Mouse (Mus musculus): ENCODE measurements at regions not wholly inside any gene's neighbourhood (a gene's known extent, or its start where the extent isn't known, plus 50 kb on each side); places are given as distances from the start of the nearest gene placed in this dataset.

DNA sequence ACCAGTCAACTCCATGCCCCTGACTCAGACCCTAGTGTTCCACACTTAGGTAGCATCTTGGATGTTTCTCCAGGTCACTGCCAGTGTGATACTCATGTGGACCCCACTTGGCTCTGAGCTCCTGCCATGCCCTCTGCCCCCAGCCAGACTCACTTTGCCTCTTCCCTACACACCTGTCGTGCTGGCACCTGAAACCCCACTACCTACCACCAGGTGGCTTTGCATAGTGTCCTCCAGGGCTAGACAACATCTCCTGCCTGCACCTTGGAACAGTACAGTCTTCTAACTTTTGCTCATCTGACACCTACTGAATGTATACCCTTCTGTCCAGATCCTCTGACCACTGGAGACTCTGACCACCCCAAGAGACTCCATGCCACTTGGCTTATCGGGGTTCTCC is 80.6 kb downstream of the Fam53a start:
- no peak for DNase-seq (ENCODE audit: low spot score)

DNA sequence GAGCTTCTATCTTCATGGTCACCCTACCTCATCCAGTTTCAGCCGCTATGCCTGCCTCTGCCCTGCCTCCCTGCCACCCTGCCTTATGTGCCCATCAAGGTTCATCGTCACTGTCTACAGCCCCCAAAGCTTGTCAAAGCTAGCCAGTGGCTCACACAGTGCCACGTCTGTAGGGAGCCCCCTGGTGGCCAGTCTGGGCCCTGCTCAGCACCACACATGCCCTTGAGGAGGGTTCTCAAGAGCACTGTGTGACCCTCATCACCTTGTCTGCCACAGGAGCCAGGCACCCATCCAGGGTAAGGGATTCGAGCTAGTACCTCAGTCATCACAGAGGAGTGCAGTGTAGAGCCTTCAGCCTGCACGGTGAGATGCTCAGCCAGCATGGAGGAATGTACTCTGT is 86.1 kb downstream of the Fam53a start:
- DNase-seq (ENCODE audit: low spot score): no peak

DNA sequence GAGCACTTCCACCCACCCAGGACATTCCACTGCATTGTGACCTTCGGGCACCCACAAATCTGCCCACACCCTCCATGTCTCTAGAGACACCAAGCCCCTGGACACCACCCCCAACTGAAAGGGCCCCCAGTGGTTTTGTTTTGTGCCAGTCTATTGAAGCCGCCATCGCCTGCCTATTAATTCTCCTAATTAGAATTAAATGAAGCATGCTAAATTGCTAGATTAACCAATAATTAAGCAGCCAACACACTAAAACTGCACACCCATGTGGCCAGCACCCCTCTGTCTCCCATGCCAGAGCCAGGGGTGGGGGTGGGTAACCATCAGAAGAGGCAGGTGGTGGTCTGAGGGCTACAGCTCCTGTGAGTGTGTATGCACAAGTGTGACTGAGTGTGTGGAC is 86.8 kb downstream of the Fam53a start:
- DNase-seq (ENCODE audit: low spot score): no peak

DNA sequence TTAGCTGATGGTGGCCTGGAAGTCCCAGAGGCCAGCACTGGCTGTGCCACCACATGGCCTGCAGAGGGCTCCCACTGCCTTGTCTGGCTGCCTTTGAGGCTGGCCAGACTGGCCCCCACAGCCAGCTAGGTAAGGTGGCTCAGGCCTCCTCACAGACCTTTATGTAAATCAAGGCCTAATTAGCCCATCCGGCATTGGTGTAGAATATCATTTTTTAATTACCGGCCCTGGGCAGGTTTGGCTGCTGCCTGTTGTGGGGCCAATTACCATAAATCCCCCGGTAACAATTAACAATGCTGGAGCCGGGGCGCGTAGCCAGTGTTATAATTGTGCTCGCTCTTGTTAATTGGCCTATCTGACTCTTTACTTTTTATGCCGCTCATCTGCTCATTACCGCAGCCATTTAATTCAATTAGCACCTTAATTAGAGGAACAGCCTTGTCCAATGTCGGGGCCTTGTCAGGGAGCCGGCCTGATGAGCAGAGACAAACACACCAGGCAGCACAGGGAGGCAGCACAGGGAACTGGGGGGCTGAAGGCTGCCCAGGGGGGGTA is 87.4 kb downstream of the Fam53a start:
- DNase-seq (ENCODE audit: low spot score): no peak

DNA sequence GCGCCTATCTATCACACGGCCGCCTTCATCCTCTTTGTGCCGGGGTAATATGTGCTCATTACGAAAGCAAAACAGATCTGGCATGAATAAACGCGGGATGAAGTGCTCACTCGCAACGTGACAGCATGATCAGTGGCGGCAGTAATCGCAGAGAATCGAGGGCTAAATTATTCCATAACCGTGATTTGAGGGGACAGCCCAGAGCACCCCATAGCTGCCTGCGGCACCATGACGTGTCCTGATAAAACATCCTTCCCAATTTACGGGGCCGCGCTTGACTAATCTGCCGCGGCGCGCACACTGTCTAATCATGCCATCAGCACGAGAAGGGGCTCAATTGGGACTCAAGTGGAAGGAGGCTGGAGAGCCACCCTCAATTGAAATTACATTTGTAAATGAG is 89.2 kb downstream of the Fam53a start:
- DNase-seq (ENCODE audit: low spot score): no peak

DNA sequence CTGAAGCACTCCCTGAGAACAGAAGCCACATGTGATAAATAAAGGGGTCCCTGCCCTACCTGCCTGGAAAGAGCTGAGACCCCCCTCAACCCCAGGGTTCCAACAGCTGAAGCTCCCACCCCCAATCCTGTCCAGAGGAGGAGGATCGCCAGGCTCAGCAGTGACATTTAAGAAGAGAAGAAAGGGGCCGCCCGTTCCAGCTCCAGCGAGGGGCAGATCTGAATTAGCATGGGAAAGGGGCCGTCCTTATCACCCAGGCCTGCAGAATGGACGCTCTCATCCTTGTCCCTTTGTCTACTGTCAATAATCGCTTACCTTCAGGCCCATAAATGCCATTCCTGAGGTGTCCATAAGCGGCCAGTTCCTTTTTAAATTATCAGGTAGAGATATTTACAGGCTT is 92.0 kb downstream of the Fam53a start:
- no peak for DNase-seq (ENCODE audit: low spot score)

DNA sequence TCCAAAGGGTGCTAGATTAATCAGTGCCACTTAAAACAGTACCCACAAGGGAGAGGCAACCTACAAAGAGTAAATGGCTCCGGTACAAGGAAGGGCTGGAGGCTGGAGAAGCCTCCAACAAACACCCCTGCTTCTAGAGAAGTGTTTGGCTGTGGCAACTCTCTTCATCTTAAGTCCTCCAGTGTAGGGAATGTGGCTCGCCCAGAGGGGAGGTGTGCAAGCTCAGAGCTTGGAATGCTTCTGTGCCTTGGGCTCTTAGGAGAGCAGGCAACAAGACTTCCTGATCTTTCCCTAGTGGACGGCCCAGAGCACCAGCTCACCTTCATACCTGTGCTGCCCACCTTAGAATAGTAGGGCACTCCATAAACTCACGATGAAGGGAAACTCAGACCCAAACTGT is 92.4 kb downstream of the Fam53a start:
- DNase-seq (ENCODE audit: low spot score): no peak

DNA sequence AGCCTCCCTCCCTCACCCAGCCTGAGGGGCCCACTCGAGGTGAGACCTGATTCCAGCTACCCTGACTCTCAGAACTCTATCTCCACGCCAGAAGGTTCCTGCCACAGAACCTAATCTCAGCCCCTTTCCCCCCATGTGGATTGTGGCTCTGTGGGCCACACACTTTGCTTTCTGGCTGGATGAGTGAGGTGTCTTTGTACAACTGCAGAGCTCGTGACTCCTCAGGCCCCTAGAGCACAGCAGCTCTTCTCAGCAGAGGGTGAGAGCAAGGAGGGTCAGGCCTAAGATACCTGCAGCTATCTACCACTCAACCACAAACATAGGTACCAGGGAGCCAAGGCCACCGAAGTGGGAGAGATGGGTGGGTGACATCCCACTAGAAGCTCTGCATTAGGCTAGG is 93.2 kb downstream of the Fam53a start:
- no peak for DNase-seq (ENCODE audit: low spot score)

DNA sequence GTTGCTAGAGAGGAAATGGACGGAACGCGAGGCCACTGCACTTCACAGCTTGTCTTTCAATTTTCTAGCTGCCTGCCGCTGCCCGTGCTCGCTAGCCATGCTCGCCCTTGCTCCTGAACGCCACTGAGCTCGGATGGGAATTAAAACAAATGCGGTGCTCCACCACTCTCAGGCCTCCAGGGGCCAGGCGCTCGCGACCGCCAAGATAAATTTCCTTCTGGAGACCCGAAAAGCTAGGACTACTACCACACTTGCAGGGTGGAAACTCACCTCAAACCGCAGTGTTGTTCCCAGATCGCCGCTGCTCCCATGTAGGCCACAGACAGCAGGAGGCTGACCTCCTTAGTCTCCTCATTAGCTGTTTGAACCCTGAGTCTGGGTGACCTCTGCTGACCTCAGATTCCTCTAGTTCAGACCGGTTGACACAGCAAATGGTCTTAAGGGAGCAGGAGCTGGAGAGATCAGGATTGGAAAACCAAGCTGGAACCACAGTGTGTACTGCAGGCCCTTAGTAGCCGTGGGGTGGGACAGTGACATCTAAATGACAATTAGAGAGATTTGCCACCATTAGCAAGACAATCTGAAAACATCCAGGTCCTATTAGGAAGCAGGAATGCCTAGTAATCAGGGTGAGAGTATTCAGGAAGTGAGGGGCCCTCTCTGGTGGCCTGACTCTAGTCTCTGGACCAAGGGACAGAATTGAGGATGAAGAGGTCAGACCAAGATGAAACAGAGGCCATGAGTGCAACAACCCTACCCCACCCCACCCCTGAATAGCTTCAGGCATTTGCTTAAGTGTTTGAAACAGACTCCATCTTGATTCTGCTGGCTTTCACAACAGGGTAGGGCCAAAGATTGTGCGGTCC is 94.1 kb downstream of the Fam53a start:
- DNase-seq (ENCODE audit: low spot score): no peak

DNA sequence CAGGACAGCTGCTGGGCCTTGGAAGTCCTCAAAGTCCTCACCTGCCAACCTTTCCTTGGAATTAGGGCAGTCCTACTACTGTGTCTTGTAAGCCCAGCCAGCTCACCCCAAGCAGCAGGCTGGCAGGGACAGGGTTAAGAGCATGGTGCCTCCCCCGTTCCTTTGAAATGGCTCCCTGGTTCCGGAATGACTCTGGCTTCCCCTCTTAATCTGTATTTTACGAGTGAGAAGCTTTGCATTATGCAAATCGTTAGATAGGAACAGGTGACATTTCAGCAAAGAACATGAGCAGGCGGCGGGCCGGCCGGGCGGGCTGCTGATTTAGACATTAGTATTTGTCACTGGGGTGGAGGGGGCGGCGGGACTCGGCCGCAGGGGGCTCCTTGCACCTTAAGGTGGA is 95.1 kb downstream of the Fam53a start:
- DNase-seq (ENCODE audit: low spot score): no peak

DNA sequence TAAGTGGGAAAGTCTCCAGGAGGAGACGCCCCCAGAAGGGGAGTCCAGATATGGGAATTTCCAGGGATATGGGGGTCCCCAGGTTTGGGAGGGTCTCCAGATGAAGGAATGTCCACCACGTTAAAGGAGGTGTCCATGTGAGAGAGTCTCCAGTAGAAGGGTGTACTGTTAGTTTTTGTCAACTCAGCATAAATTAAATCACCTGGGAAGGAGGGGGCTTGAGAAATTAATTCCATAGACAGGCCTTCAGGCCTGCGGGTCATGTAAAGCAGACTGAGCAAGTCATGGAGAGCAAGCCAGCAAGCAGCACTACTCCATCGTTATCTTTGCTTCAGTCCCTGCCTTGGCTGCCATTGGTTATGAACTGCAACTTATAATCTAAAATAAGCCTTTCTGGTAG is 96.2 kb downstream of the Fam53a start:
- no peak for DNase-seq (ENCODE audit: low spot score)

DNA sequence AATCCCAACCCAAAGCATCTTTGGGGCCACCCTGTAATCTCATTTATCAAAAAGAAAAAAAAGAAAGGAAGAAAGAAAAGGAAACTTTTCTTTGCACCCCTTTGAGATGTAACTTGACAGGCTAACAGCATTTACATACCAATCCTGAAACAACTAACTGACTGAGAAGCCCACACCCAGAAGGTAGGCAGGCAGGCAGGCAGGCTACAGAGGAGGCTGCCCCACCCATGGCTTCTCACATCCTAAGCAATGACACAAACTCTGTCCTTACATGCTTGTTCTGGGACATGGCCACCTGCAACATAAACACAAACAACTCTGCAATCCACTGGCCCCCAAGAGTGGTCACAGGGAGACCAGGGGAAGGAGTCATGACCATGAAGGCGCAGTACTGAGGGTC is 97.5 kb upstream of the Nkx1-1 start:
- DNase-seq (ENCODE audit: low spot score): no peak

DNA sequence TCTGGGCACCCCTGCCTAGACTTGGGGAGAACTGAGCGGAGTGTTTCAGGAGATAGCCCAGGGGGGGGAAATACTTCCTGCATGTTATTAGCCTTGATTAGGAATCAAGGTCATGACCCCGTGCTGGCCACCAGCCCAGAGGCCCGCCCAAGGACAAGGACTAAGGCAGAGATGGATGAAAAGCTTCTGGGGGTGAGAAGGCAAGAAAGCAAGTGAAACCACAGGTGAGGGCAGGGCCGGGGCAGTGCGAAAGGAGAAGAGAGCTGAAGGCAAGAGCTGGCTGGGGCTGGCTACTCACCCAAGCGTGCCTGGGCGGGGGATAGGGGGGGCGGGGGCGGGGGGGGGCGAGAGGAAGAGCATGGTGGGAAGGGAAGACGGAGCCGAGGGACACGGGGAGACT is 96.0 kb upstream of the Nkx1-1 start:
- no peak for DNase-seq (ENCODE audit: low spot score)

DNA sequence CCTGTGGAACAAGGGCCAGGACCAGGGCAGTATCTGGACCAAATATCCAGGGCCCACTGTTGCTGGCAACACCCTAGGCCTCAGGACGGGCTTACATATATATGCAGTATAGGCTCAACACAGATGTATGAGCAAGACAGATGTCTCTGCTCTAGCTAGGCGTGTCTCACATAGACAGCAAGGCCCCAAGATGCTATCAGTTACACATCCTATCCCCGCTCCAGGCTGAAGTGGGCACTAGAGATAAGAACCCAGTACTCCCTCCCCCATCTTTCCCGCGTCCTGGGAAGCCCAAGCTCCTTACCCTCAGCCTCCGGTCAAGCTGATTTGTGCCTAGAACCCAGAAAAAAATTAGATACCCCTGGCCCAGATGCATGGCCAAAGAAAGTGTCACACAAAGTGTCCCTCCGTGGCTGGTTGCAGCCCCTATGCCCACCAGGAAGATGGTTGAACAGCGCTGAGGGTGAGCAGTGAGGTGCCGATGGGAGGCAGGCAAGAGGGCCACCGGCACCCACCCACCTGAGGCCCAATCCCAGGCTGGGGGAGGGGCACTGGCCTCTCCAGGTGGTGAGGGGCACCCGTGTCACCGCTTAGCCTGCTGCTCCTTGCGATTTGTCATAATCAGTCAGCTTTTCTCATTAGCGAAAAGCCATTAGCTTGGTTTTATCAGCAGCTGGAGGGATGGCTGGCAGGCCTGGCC is 95.3 kb upstream of the Nkx1-1 start:
- DNase-seq (ENCODE audit: low spot score): no peak

DNA sequence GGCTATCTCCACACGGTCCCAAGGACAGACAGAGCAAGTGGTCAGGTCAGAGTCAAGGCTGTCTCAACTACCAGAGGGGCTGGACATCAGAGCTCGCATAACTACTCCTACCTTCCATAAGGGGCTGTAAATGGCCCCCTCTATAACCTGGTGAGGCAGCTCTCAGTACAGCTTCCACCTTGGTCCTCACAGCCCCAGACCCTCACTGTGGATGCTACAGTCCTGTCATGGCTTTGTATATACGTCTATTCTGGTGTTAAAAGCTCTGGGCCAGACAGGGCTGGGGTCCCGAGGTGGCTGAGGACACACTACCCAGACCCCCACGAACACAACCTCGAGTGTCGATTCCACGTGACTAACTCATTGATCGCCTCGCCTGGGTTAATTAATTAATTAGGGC is 94.0 kb upstream of the Nkx1-1 start:
- no peak for DNase-seq (ENCODE audit: low spot score)

DNA sequence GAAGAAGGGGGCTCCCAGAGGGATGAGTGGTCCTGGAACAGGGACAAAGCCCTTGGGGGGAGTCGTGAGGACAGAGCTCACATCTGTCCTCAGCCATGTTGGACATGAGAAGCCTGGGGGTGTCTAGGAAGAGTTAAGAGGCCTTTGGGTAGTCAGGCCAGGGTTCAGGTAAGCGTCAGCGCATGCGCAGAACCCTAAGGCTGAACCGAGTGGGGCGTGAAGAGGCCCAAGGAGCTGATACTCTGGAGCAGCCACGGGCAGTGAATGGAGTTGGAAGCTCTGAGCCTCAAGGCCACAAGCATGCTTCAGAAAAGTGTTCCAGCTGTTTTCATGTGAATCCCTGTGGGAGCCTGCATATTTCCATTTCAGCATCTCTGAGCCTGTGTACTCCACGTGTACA is 93.5 kb upstream of the Nkx1-1 start:
- DNase-seq (ENCODE audit: low spot score): no peak

DNA sequence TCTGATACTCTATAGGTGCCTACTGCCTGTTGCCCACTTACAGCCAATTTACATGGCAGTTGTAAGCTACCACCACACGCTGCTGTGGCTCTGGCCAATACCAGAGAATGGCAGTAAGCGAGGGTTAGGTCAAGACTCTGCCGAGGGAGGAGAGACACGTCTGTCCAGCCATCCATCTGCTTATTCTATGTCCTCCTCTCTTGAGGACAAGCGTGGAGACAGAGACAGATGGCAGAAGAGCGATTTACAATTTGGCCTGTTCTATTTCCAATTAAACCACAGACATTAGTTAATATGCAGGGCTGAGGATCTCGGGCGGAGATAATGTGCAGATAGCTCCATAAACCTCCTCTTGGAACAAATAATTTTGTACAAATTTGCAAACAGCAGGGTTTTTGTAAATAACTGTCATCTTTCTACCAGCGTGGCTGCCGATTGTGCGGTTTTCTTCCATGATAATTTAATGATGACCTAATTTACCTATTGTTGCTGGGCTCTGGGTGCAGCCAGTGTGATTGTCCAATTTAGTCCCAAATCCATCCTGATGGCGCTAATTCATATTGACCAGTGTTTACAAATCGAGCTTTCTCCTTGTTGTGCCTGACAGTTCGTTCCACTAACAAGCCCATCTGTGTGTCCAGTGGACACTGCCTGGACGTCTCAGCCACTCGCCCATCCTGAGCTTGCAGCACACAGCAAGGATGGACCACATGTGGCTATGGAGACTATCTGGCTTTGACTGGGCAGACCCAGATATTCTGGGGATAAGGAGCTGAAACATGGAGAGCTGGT is 88.4 kb upstream of the Nkx1-1 start:
- no peak for DNase-seq (ENCODE audit: low spot score)

DNA sequence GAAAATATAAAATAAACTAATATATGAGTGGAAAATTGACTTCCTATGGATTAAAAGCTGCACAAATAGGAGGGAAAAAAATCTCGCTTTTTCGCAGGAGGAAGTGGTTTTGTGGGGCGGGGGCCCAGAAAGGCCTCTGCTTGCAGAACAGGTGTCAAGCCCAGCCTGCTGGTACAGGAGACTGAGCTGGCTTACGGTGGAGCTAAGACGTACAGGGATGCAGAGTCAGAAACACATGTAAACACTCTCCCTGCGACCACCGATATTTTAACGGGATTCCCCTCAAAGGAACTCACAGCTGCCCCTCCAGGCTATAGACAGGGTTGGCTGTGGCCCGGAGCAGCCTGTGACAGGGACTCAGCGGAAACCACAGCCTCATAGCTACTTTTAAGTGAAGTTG is 87.1 kb upstream of the Nkx1-1 start:
- no peak for DNase-seq (ENCODE audit: low spot score)

DNA sequence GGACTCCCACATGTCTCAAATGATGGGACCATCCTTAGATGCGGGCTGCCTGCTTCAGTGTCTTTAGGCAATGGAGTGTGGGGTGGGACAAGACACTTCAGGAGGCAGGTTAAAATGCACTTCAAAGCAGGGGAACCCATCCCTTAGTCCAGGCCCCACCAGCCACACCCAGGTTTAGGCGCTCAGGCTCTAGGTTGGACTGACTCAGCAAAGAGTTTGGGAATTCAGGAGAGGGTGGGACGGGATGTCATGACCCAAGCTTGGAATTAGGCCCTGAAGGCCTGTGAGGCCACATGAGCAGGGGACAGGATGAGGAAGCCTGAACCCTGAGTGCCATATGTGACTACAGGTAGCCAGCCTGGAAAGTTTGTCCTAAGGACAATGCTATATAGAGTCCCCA is 85.6 kb upstream of the Nkx1-1 start:
- no peak for DNase-seq (ENCODE audit: low spot score)

DNA sequence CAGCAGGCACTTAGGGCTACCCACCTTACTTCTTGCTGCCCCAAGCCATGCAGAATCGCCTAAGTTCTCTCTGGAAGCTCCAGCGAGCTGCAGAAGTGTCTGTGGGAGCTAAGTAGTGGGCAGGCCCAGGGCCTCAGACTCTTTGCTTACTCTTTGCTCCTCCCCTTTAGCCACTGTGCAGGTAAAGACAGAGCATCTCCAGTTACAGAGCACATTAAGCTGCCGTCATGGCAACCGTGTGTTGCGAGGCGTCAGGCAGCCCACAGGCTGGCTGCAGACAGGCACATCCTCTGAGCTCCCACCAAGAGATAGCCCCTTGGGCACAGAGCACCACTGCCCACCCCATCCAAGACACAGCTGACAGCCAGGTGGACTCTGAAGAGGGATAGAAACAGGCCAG is 85.1 kb upstream of the Nkx1-1 start:
- DNase-seq (ENCODE audit: low spot score): no peak

DNA sequence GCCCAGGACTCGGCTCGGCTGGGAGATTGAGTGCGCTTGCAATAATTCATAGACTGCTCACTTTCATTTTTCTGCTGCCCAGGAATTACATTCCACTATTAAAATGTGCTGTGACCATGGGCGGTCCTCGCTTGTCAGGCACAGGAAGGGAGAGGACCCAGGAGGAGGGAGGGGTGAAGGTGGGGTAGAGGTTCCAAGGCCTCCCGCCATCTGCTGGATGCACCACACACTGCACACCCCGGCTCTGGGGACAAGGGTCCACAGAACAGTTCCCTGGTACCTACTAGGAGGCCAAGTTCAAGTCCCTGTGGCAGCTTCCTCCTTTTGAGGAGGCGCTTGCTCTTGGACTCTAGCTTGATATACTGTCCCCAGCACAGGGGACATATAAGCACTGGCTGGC is 83.8 kb upstream of the Nkx1-1 start:
- no peak for DNase-seq (ENCODE audit: low spot score)

DNA sequence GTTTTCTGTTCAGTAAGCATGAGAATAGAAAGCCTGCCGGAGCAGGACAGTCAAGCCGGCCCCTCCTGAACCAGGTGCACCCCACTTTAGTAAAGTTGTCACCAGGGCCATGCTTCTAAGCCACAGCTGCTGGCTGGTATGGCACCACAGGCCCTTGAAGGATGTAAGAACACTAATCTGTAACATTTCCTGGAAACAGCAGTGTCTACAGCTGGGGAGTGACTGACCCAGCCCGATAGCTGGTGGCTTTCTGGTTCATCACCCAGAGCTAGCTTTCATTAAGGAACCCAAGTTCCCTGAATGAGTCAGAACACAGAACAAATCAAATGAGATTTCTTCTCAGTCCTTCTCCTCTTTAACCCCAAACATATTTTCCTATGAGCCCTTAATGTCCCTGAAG is 82.4 kb upstream of the Nkx1-1 start:
- DNase-seq (ENCODE audit: low spot score): no peak
